Mouse (Mus musculus): ENCODE measurements around the gene Piezo1. TPM values are rescaled to one million over a fixed set of nuclear protein-coding genes. Genes with fewer than 3 reads are reported as not detected.

The Piezo1 gene
- polyA plus RNA-seq, 1 experiment from 2014 or later = 15.5 TPM

GRCm38 (mm10) chr8:122580926-122581325 is 29.8 kb upstream of the Piezo1 start:
- no peaks in the 10 kb centered on the region for H3K9me3 ChIP-seq (replicated peaks; ENCODE audit: control insufficient read depth, low read length)
- H3K36me3 ChIP-seq (ENCODE audit: control insufficient read depth, insufficient read depth) = no peaks in the 10 kb centered on the region
- WGBS (ENCODE audit: insufficient replicate concordance) = 64% methylated on average over 14 of the region's 15 CpGs
- peaks cover 16% of the 10 kb centered on the region for H3K4me1 ChIP-seq (ENCODE audit: control insufficient read depth, low read depth, low read length)
- H3K27me3 ChIP-seq (ENCODE audit: control insufficient read depth, insufficient read depth, low read depth, low read length) = no peaks in the 10 kb centered on the region
- no peak overlapping the region for H3K4me3 ChIP-seq (ENCODE audit: low read depth, low read length)
- no peak overlapping the region for H3K27ac ChIP-seq (ENCODE audit: low read length)
- H3K4me2 ChIP-seq (ENCODE audit: low read depth, low read length) = no peak overlapping the region
- no peak overlapping the region for H3K9ac ChIP-seq (ENCODE audit: low read depth, low read length)
- no peak for ATAC-seq (ENCODE audit: low read depth)

- no peak overlapping the region for H3K9ac ChIP-seq (ENCODE audit: low read depth, low read length)
- no peak overlapping the region for H3K27ac ChIP-seq (ENCODE audit: low read length)
- no peaks in the 10 kb centered on the region for H3K36me3 ChIP-seq (ENCODE audit: control insufficient read depth, insufficient read depth)
- H3K27me3 ChIP-seq (ENCODE audit: control insufficient read depth, insufficient read depth, low read depth, low read length) = no peaks in the 10 kb centered on the region
- WGBS (ENCODE audit: insufficient replicate concordance) = 71% methylated on average over 7 of the region's 7 CpGs
- no peak for ATAC-seq (ENCODE audit: low read depth)
- no peaks in the 10 kb centered on the region for H3K9me3 ChIP-seq (replicated peaks; ENCODE audit: control insufficient read depth, low read length)
- no peak overlapping the region for H3K4me3 ChIP-seq (ENCODE audit: low read depth, low read length)
- no peak overlapping the region for H3K4me2 ChIP-seq (ENCODE audit: low read depth, low read length)
- H3K4me1 ChIP-seq (ENCODE audit: control insufficient read depth, low read depth, low read length) = peaks cover 29% of the 10 kb centered on the region
These were observed 28.1 kb upstream of the Piezo1 start for GRCm38 (mm10) chr8:122579196-122579595.

DNA sequence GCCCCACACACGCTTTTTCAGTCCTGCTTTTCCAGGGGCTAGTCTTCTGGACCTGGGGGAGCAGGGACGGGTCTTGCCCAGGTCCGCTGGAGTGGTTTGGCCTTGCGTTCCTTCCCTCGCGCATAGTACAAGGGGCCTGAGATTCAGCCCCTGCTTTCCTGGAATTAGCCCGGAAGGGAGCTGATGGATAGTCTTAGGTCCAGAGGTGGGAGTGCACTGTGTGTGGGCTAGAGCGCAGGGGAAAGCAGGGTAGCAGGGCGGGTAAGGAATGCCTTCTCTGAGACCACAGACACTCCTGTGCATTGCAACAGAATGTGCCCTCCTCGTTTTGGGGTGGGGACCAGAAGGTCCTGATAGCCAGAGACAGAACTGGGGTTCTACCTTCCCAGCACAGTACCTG is 26.0 kb upstream of the Piezo1 start:
- no peaks in the 10 kb centered on the region for H3K9me3 ChIP-seq (replicated peaks; ENCODE audit: control insufficient read depth, low read length)
- WGBS (ENCODE audit: insufficient replicate concordance) = 57% methylated on average over 10 of the region's 10 CpGs
- H3K9ac ChIP-seq (ENCODE audit: low read depth, low read length) = no peak overlapping the region
- peak overlapping the region; percentile 77; the same call in 1 of the 2 replicates for H3K4me2 ChIP-seq (ENCODE audit: low read depth, low read length)
- no peaks in the 10 kb centered on the region for H3K27me3 ChIP-seq (ENCODE audit: control insufficient read depth, insufficient read depth, low read depth, low read length)
- no peak overlapping the region for H3K27ac ChIP-seq (ENCODE audit: low read length)
- H3K4me3 ChIP-seq (ENCODE audit: low read depth, low read length) = peak overlapping the region; percentile 68
- no peak for ATAC-seq (ENCODE audit: low read depth)
- peaks cover 7% of the 10 kb centered on the region for H3K36me3 ChIP-seq (ENCODE audit: control insufficient read depth, insufficient read depth)
- peaks cover 47% of the 10 kb centered on the region for H3K4me1 ChIP-seq (ENCODE audit: control insufficient read depth, low read depth, low read length)

DNA sequence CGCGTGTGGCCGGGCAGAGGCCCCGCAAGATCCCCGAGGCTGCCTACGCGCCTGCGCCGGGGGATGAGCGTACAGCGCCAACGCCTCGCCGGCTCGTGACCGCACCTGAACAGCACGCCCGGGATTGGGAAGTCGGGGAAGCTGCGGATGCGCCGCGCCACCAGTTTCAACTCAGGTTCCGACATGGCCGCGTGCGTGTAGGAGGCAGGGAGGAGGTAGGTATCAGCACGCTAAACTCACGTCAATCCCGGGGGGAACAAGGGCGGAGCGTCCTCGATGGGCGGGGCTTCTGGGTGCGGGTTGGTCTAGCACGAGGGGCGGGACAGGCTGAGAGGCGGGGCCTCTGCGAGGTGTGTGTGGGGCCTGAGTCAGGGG is 25.5 kb upstream of the Piezo1 start, which contains the start of gene Aprt:
Gene Aprt, minus strand, starts transcription at position 262 of the 375 bp plus-strand sequence.
- H3K4me1 ChIP-seq (ENCODE audit: control insufficient read depth, low read depth, low read length) = peaks cover 50% of the 10 kb centered on the region
- H3K36me3 ChIP-seq (ENCODE audit: control insufficient read depth, insufficient read depth) = peaks cover 12% of the 10 kb centered on the region
- peak within 1 kb of the TSS; percentile 77 for H3K4me2 ChIP-seq (ENCODE audit: low read depth, low read length)
- H3K27me3 ChIP-seq (ENCODE audit: control insufficient read depth, insufficient read depth, low read depth, low read length) = no peaks in the 10 kb centered on the region
- peak; percentile 88 for ATAC-seq (ENCODE audit: low read depth)
- peak within 1 kb of the TSS; percentile 68 for H3K4me3 ChIP-seq (ENCODE audit: low read depth, low read length)
- peak within 1 kb of the TSS; percentile 76 for H3K27ac ChIP-seq (ENCODE audit: low read length)
- no peaks in the 10 kb centered on the region for H3K9me3 ChIP-seq (replicated peaks; ENCODE audit: control insufficient read depth, low read length)
- WGBS (ENCODE audit: insufficient replicate concordance) = under 1% methylated on average over 39 of the region's 39 CpGs
- peak within 1 kb of the TSS; percentile 70 for H3K9ac ChIP-seq (ENCODE audit: low read depth, low read length)

DNA sequence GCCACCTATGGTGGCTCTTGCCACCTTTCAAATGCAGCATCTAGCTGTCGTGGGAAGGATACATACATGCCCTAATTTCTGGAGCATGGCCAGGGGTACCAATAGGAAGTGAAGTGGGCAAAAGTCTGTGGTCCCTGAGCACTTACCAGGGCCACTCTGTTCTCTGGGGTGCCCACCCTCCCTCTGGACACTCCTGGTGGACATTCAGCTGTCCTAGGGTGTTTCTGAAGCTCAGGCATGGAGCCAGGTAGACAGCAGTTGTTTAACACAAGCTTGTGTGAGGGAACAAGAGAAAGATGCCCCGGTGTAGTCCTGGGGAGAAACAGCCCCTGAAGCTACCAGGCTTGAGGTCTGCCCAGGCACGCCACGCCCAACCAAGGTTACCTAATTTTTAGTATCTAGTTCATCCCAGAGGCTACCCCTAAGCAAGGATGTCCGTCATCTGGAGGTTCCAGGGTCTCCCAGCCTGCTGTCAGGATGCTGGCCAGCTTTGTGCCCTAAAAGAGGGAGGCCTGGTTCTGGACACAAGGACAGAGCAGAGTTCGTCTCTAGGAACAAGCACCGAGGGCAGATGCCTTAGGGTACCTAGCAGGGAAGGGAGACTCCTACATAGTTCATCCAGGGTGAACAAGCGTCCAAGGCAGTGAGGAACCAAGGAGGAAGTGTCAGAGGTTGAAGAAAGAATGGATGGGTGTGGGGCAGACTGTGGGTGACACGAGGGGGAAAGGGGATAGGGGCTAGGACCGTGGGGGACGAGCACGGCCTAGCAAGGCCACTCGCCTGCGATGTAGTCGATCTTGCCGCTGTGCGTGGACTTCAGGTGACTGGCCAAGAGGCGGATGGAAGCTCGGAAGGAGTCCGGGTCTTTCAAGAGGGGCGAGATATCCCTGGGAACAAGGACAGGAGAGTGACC is 24.9 kb upstream of the Piezo1 start:
- Histone ChIP-seq H3K4me2 (ENCODE audit: low read depth, low read length) (peak overlapping the region; percentile 77), H3K4me1 (ENCODE audit: control insufficient read depth, low read depth, low read length) (peaks cover 55% of the 10 kb centered on the region), H3K4me3 (ENCODE audit: low read depth, low read length) (peak overlapping the region; percentile 68), H3K36me3 (ENCODE audit: control insufficient read depth, insufficient read depth) (peaks cover 18% of the 10 kb centered on the region), H3K27ac (ENCODE audit: low read length) (peak overlapping the region; percentile 76), H3K27me3 (ENCODE audit: control insufficient read depth, insufficient read depth, low read depth, low read length) (no peaks in the 10 kb centered on the region), H3K9ac (ENCODE audit: low read depth, low read length) (peak overlapping the region; percentile 70), H3K9me3 (replicated peaks; ENCODE audit: control insufficient read depth, low read length) (no peaks in the 10 kb centered on the region)
- 4% methylated on average over 21 of the region's 21 CpGs for WGBS (ENCODE audit: insufficient replicate concordance)
- peak; percentile 1; the same call in 1 of the 2 replicates for ATAC-seq (ENCODE audit: low read depth)

- 17% methylated on average over 8 of the region's 8 CpGs for WGBS (ENCODE audit: insufficient replicate concordance)
- Histone ChIP-seq H3K27me3 (ENCODE audit: control insufficient read depth, insufficient read depth, low read depth, low read length) (no peaks in the 10 kb centered on the region), H3K4me3 (ENCODE audit: low read depth, low read length) (peak overlapping the region; percentile 68), H3K36me3 (ENCODE audit: control insufficient read depth, insufficient read depth) (peaks cover 25% of the 10 kb centered on the region), H3K27ac (ENCODE audit: low read length) (peak overlapping the region; percentile 76), H3K4me2 (ENCODE audit: low read depth, low read length) (peak overlapping the region; percentile 77), H3K9ac (ENCODE audit: low read depth, low read length) (peak overlapping the region; percentile 70), H3K9me3 (replicated peaks; ENCODE audit: control insufficient read depth, low read length) (no peaks in the 10 kb centered on the region), H3K4me1 (ENCODE audit: control insufficient read depth, low read depth, low read length) (peaks cover 55% of the 10 kb centered on the region)
- no peak for ATAC-seq (ENCODE audit: low read depth)
These were observed 24.2 kb upstream of the Piezo1 start for GRCm38 (mm10) chr8:122575286-122575685.

- 33% methylated on average over 10 of the region's 10 CpGs for WGBS (ENCODE audit: insufficient replicate concordance)
- Histone ChIP-seq H3K27me3 (ENCODE audit: control insufficient read depth, insufficient read depth, low read depth, low read length) (no peaks in the 10 kb centered on the region), H3K9ac (ENCODE audit: low read depth, low read length) (peak overlapping the region; percentile 70; the same call in 1 of the 2 replicates), H3K4me2 (ENCODE audit: low read depth, low read length) (peak overlapping the region; percentile 77), H3K9me3 (replicated peaks; ENCODE audit: control insufficient read depth, low read length) (no peaks in the 10 kb centered on the region), H3K4me3 (ENCODE audit: low read depth, low read length) (peak overlapping the region; percentile 68), H3K36me3 (ENCODE audit: control insufficient read depth, insufficient read depth) (peaks cover 30% of the 10 kb centered on the region), H3K4me1 (ENCODE audit: control insufficient read depth, low read depth, low read length) (peaks cover 57% of the 10 kb centered on the region), H3K27ac (ENCODE audit: low read length) (peak overlapping the region; percentile 76)
- peak; percentile 61 for ATAC-seq (ENCODE audit: low read depth)
These were observed 23.6 kb upstream of the Piezo1 start for GRCm38 (mm10) chr8:122574667-122575251.

DNA sequence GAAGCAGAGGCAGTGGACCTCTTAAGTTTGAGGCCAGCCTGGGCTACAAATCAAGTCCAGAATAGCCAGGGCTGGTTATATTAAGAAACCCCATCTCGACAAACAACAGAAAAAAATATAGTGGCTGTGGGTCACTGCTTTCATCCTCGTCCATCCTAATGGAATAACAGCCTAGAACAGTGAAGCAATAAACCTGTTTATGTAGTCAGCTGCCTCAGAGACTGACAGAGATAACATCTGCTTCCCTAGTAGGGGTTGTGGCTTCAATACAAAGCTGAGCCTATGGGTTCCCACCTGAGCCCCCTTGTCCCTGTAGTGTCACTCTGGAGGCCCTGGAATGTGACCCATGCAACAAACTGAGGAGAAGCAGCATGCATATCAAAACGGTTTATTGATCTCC is 23.1 kb upstream of the Piezo1 start:
- no peak overlapping the region for H3K9ac ChIP-seq (ENCODE audit: low read depth, low read length)
- no peak overlapping the region for H3K4me3 ChIP-seq (ENCODE audit: low read depth, low read length)
- H3K27me3 ChIP-seq (ENCODE audit: control insufficient read depth, insufficient read depth, low read depth, low read length) = no peaks in the 10 kb centered on the region
- peak; percentile 2; the same call in 1 of the 2 replicates for ATAC-seq (ENCODE audit: low read depth)
- 0 out of 2 replicates have a peak overlapping the region, but pooled peaks have one; percentile 77 for H3K4me2 ChIP-seq (ENCODE audit: low read depth, low read length)
- H3K4me1 ChIP-seq (ENCODE audit: control insufficient read depth, low read depth, low read length) = peaks cover 62% of the 10 kb centered on the region
- H3K27ac ChIP-seq (ENCODE audit: low read length) = peak overlapping the region; percentile 76
- peaks cover 35% of the 10 kb centered on the region for H3K36me3 ChIP-seq (ENCODE audit: control insufficient read depth, insufficient read depth)
- 48% methylated on average over 3 of the region's 3 CpGs for WGBS (ENCODE audit: insufficient replicate concordance)
- H3K9me3 ChIP-seq (replicated peaks; ENCODE audit: control insufficient read depth, low read length) = no peaks in the 10 kb centered on the region

- Histone ChIP-seq H3K4me1 (ENCODE audit: control insufficient read depth, low read depth, low read length) (peaks cover 67% of the 10 kb centered on the region), H3K27ac (ENCODE audit: low read length) (peak overlapping the region; percentile 76), H3K4me3 (ENCODE audit: low read depth, low read length) (no peak overlapping the region), H3K4me2 (ENCODE audit: low read depth, low read length) (no peak overlapping the region), H3K9me3 (replicated peaks; ENCODE audit: control insufficient read depth, low read length) (no peaks in the 10 kb centered on the region), H3K9ac (ENCODE audit: low read depth, low read length) (no peak overlapping the region), H3K36me3 (ENCODE audit: control insufficient read depth, insufficient read depth) (peaks cover 35% of the 10 kb centered on the region), H3K27me3 (ENCODE audit: control insufficient read depth, insufficient read depth, low read depth, low read length) (no peaks in the 10 kb centered on the region)
- 39% methylated on average over 9 of the region's 9 CpGs for WGBS (ENCODE audit: insufficient replicate concordance)
- ATAC-seq (ENCODE audit: low read depth) = no peak
These were observed 22.4 kb upstream of the Piezo1 start for GRCm38 (mm10) chr8:122573577-122573976.

Data from liver, embryonic 16.5 days (tissue).